Mouse (Mus musculus) bone marrow macrophage, adult 2 months (primary cell): Measurements from ENCODE around the gene H2-DMa. TPM values are rescaled to one million over a fixed set of nuclear protein-coding genes. Genes with fewer than 3 reads are reported as not detected.

Experiments used
- H3K27ac ChIP-seq: 2 replicates; pipeline ENCODE4 v1.5.1; 2012; ENCODE audit warnings: low read depth, low read length; ENCODE audit not compliant: insufficient read depth
- H3K4me1 ChIP-seq: 2 replicates; pipeline ENCODE4 v1.6.1; 2012; ENCODE audit warnings: low read length; ENCODE audit not compliant: control insufficient read depth, insufficient read depth
- H3K4me3 ChIP-seq: 2 replicates; pipeline ENCODE4 v1.5.1; 2012; ENCODE audit warnings: mild to moderate bottlenecking, low read length, moderate library complexity; ENCODE audit not compliant: insufficient read depth
- CTCF ChIP-seq: IDR thresholded peaks from 2 replicates; pipeline ENCODE4 v1.5.1; 2012; ENCODE audit warnings: low read depth, mild to moderate bottlenecking, low read length, moderate library complexity
- POLR2A ChIP-seq: IDR thresholded peaks from 2 replicates; pipeline ENCODE4 v1.6.1; 2012; ENCODE audit warnings: mild to moderate bottlenecking, low read depth, low read length, borderline replicate concordance
- polyA plus RNA-seq: library from polyadenylated mRNA; stranded (reverse); fragments of >200 nt; gene quantifications from 2 replicates; pipeline ENCODE4 v1.2.4, GENCODE M21; 2012; ENCODE audit not compliant: missing spikeins, insufficient read depth, insufficient read length

H2-DMa gene
- polyA plus RNA-seq, 1 experiment = 206 TPM

DNA sequence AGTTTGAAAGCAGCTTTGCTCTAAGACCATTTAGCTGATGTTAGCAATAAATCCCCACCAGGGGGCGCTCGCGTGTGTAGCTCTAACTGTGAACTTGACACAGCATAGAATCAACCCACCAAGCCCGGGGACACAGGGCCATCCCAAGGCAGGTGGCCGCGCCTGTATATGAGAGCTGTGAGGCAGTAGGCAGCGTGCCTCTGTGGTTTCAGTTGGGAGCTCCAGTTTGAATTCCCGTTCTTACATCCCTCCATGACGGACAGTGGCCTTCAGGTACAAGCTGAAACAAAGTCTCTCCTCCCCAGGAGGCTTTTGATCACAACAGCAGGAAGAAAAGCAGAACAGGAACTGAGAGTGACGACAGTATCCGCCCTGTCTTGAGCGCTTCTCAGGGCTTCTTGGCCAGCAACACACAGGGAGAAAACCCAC, 17.7 kb upstream of the H2-DMa start:
- Histone ChIP-seq H3K27ac (peak overlapping the region; percentile 85), H3K4me3 (peak overlapping the region; percentile 72), H3K4me1 (peaks cover 22% of the 10 kb centered on the region)
- TF ChIP-seq CTCF = peak; percentile 79
- no peak for TF ChIP-seq POLR2A

DNA sequence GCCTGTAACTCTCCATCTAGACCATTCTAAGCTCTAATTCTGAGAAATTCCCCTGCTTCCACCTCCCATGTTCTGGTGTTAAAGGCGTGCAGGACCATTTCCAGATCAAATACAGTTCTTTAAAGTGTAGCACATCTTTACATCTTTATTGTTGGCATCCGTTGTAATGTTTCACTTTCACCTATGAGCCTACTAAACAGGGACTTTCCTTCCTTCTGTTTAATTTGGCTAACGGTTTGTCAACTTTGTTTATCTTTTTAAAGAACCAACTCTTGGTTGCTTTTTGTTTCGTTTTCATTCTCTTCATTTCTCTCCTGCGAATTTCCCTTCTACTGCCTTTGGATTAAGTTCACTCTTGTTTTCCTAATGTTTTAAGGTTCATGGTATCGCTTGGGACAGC, 16.5 kb upstream of the H2-DMa start:
- Histone ChIP-seq H3K27ac (no peak overlapping the region), H3K4me1 (peaks cover 18% of the 10 kb centered on the region), H3K4me3 (no peak overlapping the region)
- TF ChIP-seq POLR2A (no peak), CTCF (no peak)

DNA sequence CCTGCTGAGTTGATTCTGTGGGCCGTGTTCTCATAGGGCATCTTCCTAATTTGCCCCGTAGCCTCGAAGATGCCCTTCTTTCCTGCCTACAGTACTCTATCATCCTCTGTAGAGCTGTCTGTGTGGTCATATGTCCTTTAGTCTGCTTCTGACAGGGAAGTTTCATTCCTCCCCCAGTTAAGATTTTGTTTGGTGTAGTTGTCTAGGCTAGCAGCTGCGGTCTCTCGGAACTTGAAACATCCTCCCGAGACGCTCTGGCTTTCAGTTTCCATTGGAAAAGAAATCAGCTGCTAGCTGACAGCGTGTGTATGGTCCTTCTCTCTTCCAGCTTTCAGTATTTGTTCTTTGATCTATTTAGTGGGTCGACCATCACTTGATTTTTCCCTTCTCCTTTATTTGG, 14.5 kb upstream of the H2-DMa start:
- TF ChIP-seq CTCF (no peak), POLR2A (no peak)
- Histone ChIP-seq H3K4me1 (peaks cover 18% of the 10 kb centered on the region), H3K4me3 (no peak overlapping the region), H3K27ac (no peak overlapping the region)

DNA sequence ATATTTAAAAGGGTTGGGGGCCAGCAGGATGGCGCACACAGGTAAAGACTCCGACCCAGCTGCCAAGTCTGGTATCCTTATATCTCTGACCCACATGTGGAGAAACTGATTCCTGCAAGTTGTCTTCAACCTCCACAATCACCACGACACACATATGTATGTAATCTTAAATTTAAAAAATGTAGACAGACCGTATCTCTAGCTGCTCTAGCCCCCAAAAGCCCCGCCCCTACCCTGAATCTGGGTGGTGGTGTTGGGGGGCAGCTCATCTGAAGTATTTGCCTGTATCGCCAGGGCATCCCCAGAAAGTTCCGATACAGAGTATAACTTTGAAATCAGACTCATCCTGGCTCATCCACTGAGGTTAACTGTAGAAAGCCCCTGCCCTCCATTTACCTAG, 12.8 kb upstream of the H2-DMa start:
- Histone ChIP-seq H3K27ac (no peak overlapping the region), H3K4me3 (no peak overlapping the region), H3K4me1 (peaks cover 13% of the 10 kb centered on the region)
- TF ChIP-seq POLR2A (no peak), CTCF (no peak)

GRCm38 (mm10) chr17:34107109-34107867, 12.1 kb upstream of the H2-DMa start:
- Histone ChIP-seq H3K4me3 (no peak overlapping the region), H3K4me1 (peaks cover 10% of the 10 kb centered on the region), H3K27ac (no peak overlapping the region)
- no peak for TF ChIP-seq CTCF
- no peak for TF ChIP-seq POLR2A

GRCm38 (mm10) chr17:34108460-34108859, 10.9 kb upstream of the H2-DMa start:
- TF ChIP-seq CTCF = no peak
- no peak for TF ChIP-seq POLR2A
- Histone ChIP-seq H3K4me3 (no peak overlapping the region), H3K27ac (no peak overlapping the region), H3K4me1 (peaks cover 3% of the 10 kb centered on the region; the same call in 1 of the 2 replicates)

DNA sequence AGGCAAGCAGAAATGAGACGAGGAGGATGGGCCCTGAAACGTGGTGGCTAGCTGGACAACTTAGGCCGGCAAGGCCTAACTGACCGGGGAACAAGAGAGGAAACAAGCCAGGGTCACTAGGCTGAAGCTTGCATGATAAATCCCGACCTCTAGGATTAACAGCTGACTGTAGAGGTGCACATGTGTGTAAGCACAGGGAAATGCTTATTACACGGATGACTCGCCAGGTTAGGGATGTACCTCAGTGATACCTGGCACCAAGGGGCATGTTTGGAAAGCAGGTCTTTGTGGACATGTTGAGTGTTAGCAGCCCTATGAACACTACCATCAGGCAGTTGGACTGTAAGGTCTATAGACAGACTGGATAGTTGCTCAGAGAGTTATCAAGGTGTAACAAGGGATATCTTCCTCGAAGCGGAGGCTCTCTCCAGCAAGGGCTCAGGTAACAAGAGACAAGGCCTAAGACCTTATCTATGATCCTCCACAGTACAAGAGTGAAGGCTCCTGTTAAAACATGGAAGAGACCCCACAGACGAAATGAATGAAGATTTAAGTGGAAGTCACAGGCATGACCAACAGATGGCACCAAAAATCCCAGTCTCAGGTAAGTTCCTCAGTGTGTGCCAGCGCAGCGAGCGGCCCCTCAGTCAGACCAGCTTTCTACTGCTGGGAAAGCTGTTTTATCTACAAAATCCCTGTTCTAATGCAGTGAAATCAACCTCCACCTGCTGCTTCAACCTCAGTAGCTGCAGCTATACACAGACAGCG, 10.1 kb upstream of the H2-DMa start:
- no peak overlapping the region for H3K27ac ChIP-seq
- H3K4me3 ChIP-seq = no peak overlapping the region
- no peak for TF ChIP-seq POLR2A
- TF ChIP-seq CTCF = no peak
- H3K4me1 ChIP-seq = peaks cover 7% of the 10 kb centered on the region; the same call in 1 of the 2 replicates

DNA sequence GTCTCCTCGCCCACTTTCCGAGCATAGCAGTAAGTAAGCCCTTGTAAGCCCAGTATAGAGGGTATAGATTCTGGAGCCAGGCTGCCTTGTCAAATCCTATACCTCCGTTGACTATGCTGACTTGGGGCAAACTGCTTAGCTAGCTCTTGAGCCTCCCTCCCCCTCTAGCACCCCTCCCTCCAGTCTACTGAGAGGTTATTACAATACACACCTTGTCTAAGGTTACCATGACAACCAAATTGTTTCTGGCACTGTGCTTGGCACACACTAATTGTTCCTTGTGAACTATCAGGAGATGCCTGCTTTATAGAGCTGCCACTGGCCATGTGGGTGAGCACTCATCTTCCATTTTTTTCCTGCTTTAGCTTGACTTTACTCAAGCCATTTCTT, 9.5 kb upstream of the H2-DMa start:
- Histone ChIP-seq H3K4me1 (peaks cover 11% of the 10 kb centered on the region), H3K27ac (no peak overlapping the region), H3K4me3 (no peak overlapping the region)
- no peak for TF ChIP-seq POLR2A
- TF ChIP-seq CTCF = no peak

- TF ChIP-seq POLR2A = no peak
- no peak for TF ChIP-seq CTCF
- H3K4me1 ChIP-seq = peaks cover 16% of the 10 kb centered on the region
- H3K4me3 ChIP-seq = no peak overlapping the region
- H3K27ac ChIP-seq = no peak overlapping the region
These were observed 9.0 kb upstream of the H2-DMa start for GRCm38 (mm10) chr17:34110309-34110708.

DNA sequence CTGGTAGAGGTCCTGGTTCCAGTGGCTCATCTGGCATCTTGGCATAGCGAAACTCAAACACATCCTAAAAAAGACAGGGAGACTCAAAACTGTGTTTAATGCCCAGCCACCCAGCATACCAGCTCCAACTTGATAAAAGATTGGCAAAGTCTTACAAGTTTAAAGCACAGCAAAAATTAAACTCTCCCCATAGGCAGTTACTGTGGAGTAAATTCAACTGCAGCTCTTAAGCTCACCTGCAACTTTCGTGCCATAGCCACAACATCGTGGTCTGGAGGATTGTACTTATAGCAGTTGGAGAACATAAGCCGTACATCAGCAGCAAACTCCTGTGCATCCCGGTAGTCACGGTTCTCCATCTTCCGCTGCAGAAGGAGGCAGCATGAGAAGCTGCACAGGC, 5.2 kb upstream of the H2-DMa start:
- Histone ChIP-seq H3K27ac (no peak overlapping the region), H3K4me3 (no peak overlapping the region), H3K4me1 (peaks cover 22% of the 10 kb centered on the region)
- no peak for TF ChIP-seq CTCF
- TF ChIP-seq POLR2A = no peak
